Mouse (Mus musculus) spleen, adult 2 months (tissue): Measurements from ENCODE around the gene Ttll8. TPM values are rescaled to one million over a fixed set of nuclear protein-coding genes. Genes with fewer than 3 reads are reported as not detected.

ENCODE experiments used
- DNase-seq, 2 experiments: peaks; one replicate each; pipeline versions ENCODE4 v3.0.0 to v3.0.0-alpha.2; 2012 to 2021; ENCODE audit warnings: low spot score in 2 of 2, low read depth in 1 of 2
- H3K27ac ChIP-seq: fragments of 200-500 bp; 2 replicates; pipeline ENCODE4 v1.5.1; 2012; ENCODE audit warnings: low read length, inconsistent platforms; ENCODE audit not compliant: insufficient read depth
- H3K27me3 ChIP-seq: fragments of 200-500 bp; 2 replicates; pipeline ENCODE4 v1.6.1; 2012; ENCODE audit warnings: mild to moderate bottlenecking, moderate library complexity, low read length, inconsistent platforms; ENCODE audit not compliant: control insufficient read depth, insufficient read depth
- H3K36me3 ChIP-seq: fragments of 200-500 bp; 2 replicates; pipeline ENCODE4 v1.6.1; 2012; ENCODE audit warnings: mild to moderate bottlenecking, low read length, inconsistent platforms; ENCODE audit not compliant: control insufficient read depth, insufficient read depth
- H3K4me1 ChIP-seq: fragments of 200-500 bp; 2 replicates; pipeline ENCODE4 v1.6.1; 2011; ENCODE audit warnings: inconsistent platforms; ENCODE audit not compliant: control insufficient read depth, insufficient read depth, insufficient read length
- H3K4me3 ChIP-seq: fragments of 200-500 bp; 2 replicates; pipeline ENCODE4 v1.5.1; 2011; ENCODE audit warnings: mild to moderate bottlenecking, inconsistent platforms; ENCODE audit not compliant: insufficient read depth, insufficient read length; ENCODE audit errors: extremely low read depth
- CTCF ChIP-seq: fragments of 200-500 bp; IDR thresholded peaks from 2 replicates; pipeline ENCODE4 v1.5.1; 2011; ENCODE audit warnings: mild to moderate bottlenecking, inconsistent platforms; ENCODE audit not compliant: insufficient read depth, insufficient read length, insufficient replicate concordance; ENCODE audit errors: extremely low read depth
- POLR2A ChIP-seq: fragments of 200-500 bp; IDR thresholded peaks from 2 replicates; pipeline ENCODE4 v1.6.1; 2011; ENCODE audit warnings: low read depth, low read length, inconsistent platforms
- WGBS: fragments of 180-500 bp; shearing (Covaris S2); methylation state at CpG from one replicate; pipeline ENCODE4 v1.1.7; 2018; 5-methylcytosine and 5-hydroxymethylcytosine counted together
- polyA plus RNA-seq: library from polyadenylated mRNA; depleted of rRNA; stranded (reverse); fragments of >200 nt; gene quantifications from 2 replicates; pipeline ENCODE4 v1.2.3, GENCODE M21; 2012

Gene Ttll8
- polyA plus RNA-seq, 1 experiment = not detected

GRCm38 (mm10) chr15:88946851-88947250 lies 7.4 kb downstream of the Ttll8 start:
- TF ChIP-seq POLR2A = no peak
- no peak for TF ChIP-seq CTCF
- H3K27me3 ChIP-seq = no peaks in the 10 kb centered on the region
- H3K27ac ChIP-seq = no peak overlapping the region
- H3K4me1 ChIP-seq = no peaks in the 10 kb centered on the region
- no peaks in the 10 kb centered on the region for H3K36me3 ChIP-seq
- WGBS = 57% methylated on average over 6 of the region's 6 CpGs
- DNase-seq = no peak
- no peak overlapping the region for H3K4me3 ChIP-seq

GRCm38 (mm10) chr15:88943896-88944551 lies 10.2 kb downstream of the Ttll8 start:
- WGBS = 73% methylated on average over 5 of the region's 5 CpGs
- H3K27me3 ChIP-seq = no peaks in the 10 kb centered on the region
- DNase-seq = no peak
- H3K4me3 ChIP-seq = no peak overlapping the region
- H3K36me3 ChIP-seq = no peaks in the 10 kb centered on the region
- no peaks in the 10 kb centered on the region for H3K4me1 ChIP-seq
- no peak for TF ChIP-seq CTCF
- TF ChIP-seq POLR2A = no peak
- no peak overlapping the region for H3K27ac ChIP-seq

GRCm38 (mm10) chr15:88942783-88943182 lies 11.4 kb downstream of the Ttll8 start:
- WGBS = 76% methylated on average over 5 of the region's 5 CpGs
- no peak for TF ChIP-seq POLR2A
- TF ChIP-seq CTCF = no peak
- no peak overlapping the region for H3K27ac ChIP-seq
- DNase-seq = no peak
- H3K4me1 ChIP-seq = no peaks in the 10 kb centered on the region
- H3K27me3 ChIP-seq = no peaks in the 10 kb centered on the region
- no peaks in the 10 kb centered on the region for H3K36me3 ChIP-seq
- no peak overlapping the region for H3K4me3 ChIP-seq

- H3K4me3 ChIP-seq = no peak overlapping the region
- TF ChIP-seq CTCF = no peak
- TF ChIP-seq POLR2A = no peak
- no peaks in the 10 kb centered on the region for H3K27me3 ChIP-seq
- no peak overlapping the region for H3K27ac ChIP-seq
- 79% methylated on average over 2 of the region's 2 CpGs for WGBS
- no peaks in the 10 kb centered on the region for H3K4me1 ChIP-seq
- H3K36me3 ChIP-seq = no peaks in the 10 kb centered on the region
- DNase-seq = no peak
Measured at GRCm38 (mm10) chr15:88937291-88937650, 16.9 kb downstream of the Ttll8 start.

GRCm38 (mm10) chr15:88936619-88937290 lies 17.5 kb downstream of the Ttll8 start:
- TF ChIP-seq CTCF = no peak
- no peak for TF ChIP-seq POLR2A
- WGBS = 38% methylated on average over 6 of the region's 6 CpGs
- Histone ChIP-seq H3K4me3 (no peak overlapping the region), H3K4me1 (no peaks in the 10 kb centered on the region), H3K36me3 (no peaks in the 10 kb centered on the region), H3K27me3 (no peaks in the 10 kb centered on the region), H3K27ac (no peak overlapping the region)
- DNase-seq = no peak

- Histone ChIP-seq H3K4me3 (no peak overlapping the region), H3K4me1 (no peaks in the 10 kb centered on the region), H3K27me3 (no peaks in the 10 kb centered on the region), H3K27ac (no peak overlapping the region), H3K36me3 (no peaks in the 10 kb centered on the region)
- WGBS = 59% methylated on average over 7 of the region's 7 CpGs
- DNase-seq = no peak
- TF ChIP-seq POLR2A (no peak), CTCF (no peak)
Measured at GRCm38 (mm10) chr15:88934141-88934540, 20.1 kb downstream of the Ttll8 start.

- no peak for DNase-seq
- H3K27ac ChIP-seq = no peak overlapping the region
- no peak overlapping the region for H3K4me3 ChIP-seq
- TF ChIP-seq CTCF (no peak), POLR2A (no peak)
- 90% methylated on average over 10 of the region's 10 CpGs for WGBS
- H3K27me3 ChIP-seq = no peaks in the 10 kb centered on the region
- no peaks in the 10 kb centered on the region for H3K36me3 ChIP-seq
- no peaks in the 10 kb centered on the region for H3K4me1 ChIP-seq
Measured at GRCm38 (mm10) chr15:88932667-88933066, 21.6 kb downstream of the Ttll8 start.
